In genomic region chr16:10836388-10836787, GRCm38 (mm10) we compare ENCODE assay signal across 28 mouse cellular contexts. TPM values are rescaled to one million over a fixed set of nuclear protein-coding genes. Genes with fewer than 3 reads are reported as not detected.
DNase-seq lines count a peak whose midpoint lies in the region; ATAC-seq and TF ChIP-seq lines count a peak whose summit lies in the region.
"Had no signal": no experiment of that assay in that cellular context is flagged by ENCODE, and none has a peak within 500 bp of the region (broad histone marks: within the 10 kb centered on the region; RNA-seq: fewer than 3 reads in every experiment).

No protein-coding gene starts in this region.

- WGBS in heart, embryonic 16.5 days, result 84% methylated on average over 3 of the region's 3 CpGs
- 95% methylated on average over 3 of the region's 3 CpGs for WGBS in heart, embryonic 10.5 days
- WGBS in liver, embryonic 15.5 days (ENCODE audit: insufficient replicate concordance), result 76% methylated on average over 3 of the region's 3 CpGs
- 6% methylated on average over 3 of the region's 3 CpGs for WGBS in thymus, adult 2 months

- H3K4me3 ChIP-seq in heart, embryonic 16.5 days (ENCODE audit: low read length), result no peak overlapping the region
- H3K4me3 ChIP-seq in heart, embryonic 10.5 days, result no peak overlapping the region
- H3K4me3 ChIP-seq in liver, embryonic 15.5 days (replicated peaks), result no peak overlapping the region
- H3K4me3 ChIP-seq in thymus, adult 2 months (ENCODE audit: control insufficient read depth, insufficient read depth, low read length), result no peak overlapping the region; the same call in 1 of the 2 replicates

- no peak for TF ChIP-seq POLR2A in thymus, adult 2 months (IDR thresholded peaks at IDR 0.05; ENCODE audit: control insufficient read depth, extremely low read depth, insufficient read depth, low read length, poor library complexity)

- H3K9ac ChIP-seq in heart, embryonic 16.5 days (ENCODE audit: low read length), result no peak overlapping the region
- H3K9ac ChIP-seq in liver, embryonic 15.5 days, result no peak overlapping the region
- H3K9ac ChIP-seq: embryonic facial prominence, embryonic 15.5 days; heart, embryonic 15.5 days; hindbrain, embryonic 15.5 days; lung, embryonic 15.5 days had no signal

- peak overlapping the region; percentile 95; the same call in 1 of the 2 replicates for H3K4me2 ChIP-seq in heart, embryonic 16.5 days (ENCODE audit: low read depth, low read length)
- 0 out of 2 replicates have a peak overlapping the region, but pooled peaks have one; percentile 99 for H3K4me2 ChIP-seq in liver, embryonic 15.5 days

- H3K27ac ChIP-seq in heart, embryonic 16.5 days (ENCODE audit: low read length), result no peak overlapping the region
- no peak overlapping the region for H3K27ac ChIP-seq in heart, embryonic 10.5 days
- H3K27ac ChIP-seq in liver, embryonic 15.5 days (replicated peaks), result no peak overlapping the region
- peak overlapping the region; percentile 96 for H3K27ac ChIP-seq in thymus, adult 2 months (ENCODE audit: control insufficient read depth, insufficient read depth, low read length)
- H3K27ac ChIP-seq: embryonic facial prominence, embryonic 15.5 days; heart, embryonic 15.5 days; hindbrain, embryonic 15.5 days; lung, embryonic 15.5 days; macrophage had no signal

- H3K36me3 ChIP-seq in heart, embryonic 16.5 days (ENCODE audit: control insufficient read depth, insufficient read depth), result no peaks in the 10 kb centered on the region
- 0 out of 2 replicates have a peak, but pooled peaks cover 2% of the 10 kb centered on the region for H3K36me3 ChIP-seq in heart, embryonic 10.5 days
- H3K36me3 ChIP-seq in liver, embryonic 15.5 days (replicated peaks), result peaks cover 5% of the 10 kb centered on the region; the same call in 1 of the 2 replicates
- H3K36me3 ChIP-seq in thymus, adult 2 months (ENCODE audit: control insufficient read depth, insufficient read depth, low read length), result no peaks in the 10 kb centered on the region
- H3K36me3 ChIP-seq: embryonic facial prominence, embryonic 15.5 days; heart, embryonic 15.5 days; hindbrain, embryonic 15.5 days; lung, embryonic 15.5 days had no signal

- DNase-seq in heart, embryonic 10.5 days (ENCODE audit: low spot score), result no peak
- no peak for DNase-seq in liver
- peak; percentile 68 for DNase-seq in thymus, adult 2 months
- DNase-seq in thymus, postnatal 36 days, result peak; percentile 66 to 81
- DNase-seq in layer of hippocampus, postnatal 25 days (ENCODE audit: extremely low spot score in 1 of 2, low spot score in 1 of 2), result no peak
- DNase-seq: adrenal gland, postnatal 36 days; B cell, adult 2 months; cerebellum, adult 18-20 months; cerebellum, postnatal 36 days; gastrocnemius, postnatal 10 days; heart, adult 18-20 months; layer of hippocampus, postnatal 36 days; midbrain, embryonic 14.5 days; right cerebral cortex, postnatal 25 days had no signal

- no peak for ATAC-seq in heart, embryonic 16.5 days (replicated peaks; ENCODE audit: extremely low read depth, insufficient read depth, low FRiP score)
- ATAC-seq in liver, embryonic 15.5 days (ENCODE audit: insufficient read depth), result no peak
- ATAC-seq: intestine, postnatal 0 days had no signal

- no peak for TF ChIP-seq CTCF in thymus, adult 2 months (IDR thresholded peaks at IDR 0.05; ENCODE audit: borderline replicate concordance, control insufficient read depth, extremely low read depth, insufficient read depth, low read length, poor library complexity)

- H3K9me3 ChIP-seq in heart, embryonic 16.5 days (replicated peaks; ENCODE audit: control insufficient read depth, low read length), result no peaks in the 10 kb centered on the region
- H3K9me3 ChIP-seq in heart, embryonic 10.5 days, result no peaks in the 10 kb centered on the region
- H3K9me3 ChIP-seq in liver, embryonic 15.5 days (replicated peaks), result no peaks in the 10 kb centered on the region
- H3K9me3 ChIP-seq: embryonic facial prominence, embryonic 15.5 days; heart, embryonic 15.5 days; hindbrain, embryonic 15.5 days; lung, embryonic 15.5 days had no signal

- no peaks in the 10 kb centered on the region for H3K27me3 ChIP-seq in heart, embryonic 16.5 days (ENCODE audit: control insufficient read depth, insufficient read depth, low read length)
- no peaks in the 10 kb centered on the region for H3K27me3 ChIP-seq in heart, embryonic 10.5 days (ENCODE audit: insufficient read depth, poor library complexity, severe bottlenecking)
- H3K27me3 ChIP-seq in liver, embryonic 15.5 days, result 0 out of 2 replicates have a peak, but pooled peaks cover 8% of the 10 kb centered on the region
- H3K27me3 ChIP-seq in thymus, adult 2 months (ENCODE audit: control insufficient read depth, insufficient read depth, low read length), result no peaks in the 10 kb centered on the region
- H3K27me3 ChIP-seq: embryonic facial prominence, embryonic 15.5 days; heart, embryonic 15.5 days; lung, embryonic 15.5 days had no signal

- H3K4me1 ChIP-seq in heart, embryonic 16.5 days (ENCODE audit: control insufficient read depth, insufficient read depth, low read length), result peaks cover 33% of the 10 kb centered on the region
- H3K4me1 ChIP-seq in heart, embryonic 10.5 days, result peaks cover 46% of the 10 kb centered on the region
- H3K4me1 ChIP-seq in liver, embryonic 15.5 days (replicated peaks), result peaks cover 52% of the 10 kb centered on the region
- H3K4me1 ChIP-seq in thymus, adult 2 months (replicated peaks; ENCODE audit: control insufficient read depth, insufficient read depth, low read length), result peaks cover 47% of the 10 kb centered on the region

RNA-seq across cellular contexts. Expression of gene Rmi2, which starts 1.5 kb away (rescaled TPM):
- polyA plus RNA-seq in heart, embryonic 16.5 days (2015; fragmentation: Nextera tagmentation; extraction: Ambion mirVana), result 2.8 and 3.0 TPM in 2 replicates
- polyA plus RNA-seq in heart, embryonic 10.5 days (2016; fragmentation: Nextera tagmentation; extraction: Ambion mirVana), result 3.7 and 4.1 TPM in 2 replicates
- 1.8 and 1.9 TPM in 2 replicates for polyA plus RNA-seq in liver, embryonic 15.5 days (2015; fragmentation: Nextera tagmentation; extraction: Ambion mirVana)
- polyA plus RNA-seq in thymus, adult 2 months (2012; rRNA removed), result 23.0 and 59.4 TPM in 2 replicates
- total RNA-seq in layer of hippocampus, postnatal 25 days (2021), result under 1 TPM; 0.17 to 0.28 TPM
- polyA plus RNA-seq: liver, adult 2 months had no signal

RNA-seq across cellular contexts. Expression of gene Gm11172, which starts 23.7 kb away (rescaled TPM):
- polyA plus RNA-seq in heart, embryonic 16.5 days (2015; fragmentation: Nextera tagmentation; extraction: Ambion mirVana), result not detected in 2 replicates
- not detected in 2 replicates for polyA plus RNA-seq in heart, embryonic 10.5 days (2016; fragmentation: Nextera tagmentation; extraction: Ambion mirVana)
- polyA plus RNA-seq in liver, embryonic 15.5 days (2015; fragmentation: Nextera tagmentation; extraction: Ambion mirVana), result not detected in 2 replicates
- polyA plus RNA-seq in thymus, adult 2 months (2012; rRNA removed), result not detected in 2 replicates
- not detected for total RNA-seq in layer of hippocampus, postnatal 25 days (2021)
- total RNA-seq: adrenal gland, postnatal 36 days; gastrocnemius, postnatal 10 days; heart, adult 18-20 months; layer of hippocampus, postnatal 36 days; left cerebral cortex, postnatal 14 days; liver, adult 2 months had no signal
- polyA plus RNA-seq: embryonic facial prominence, embryonic 15.5 days; frontal cortex, adult 2 months; heart, embryonic 15.5 days; hindbrain, embryonic 15.5 days; intestine, postnatal 0 days; kidney, embryonic 16.5 days; liver, adult 2 months; lung, embryonic 15.5 days; macrophage; midbrain, embryonic 14.5 days; spleen, adult 2 months; stomach, embryonic 14.5 days had no signal

RNA-seq across cellular contexts. Expression of gene Prm1, which starts 30.7 kb away (rescaled TPM):
- 0.36 and 0.58 TPM in 2 replicates for polyA plus RNA-seq in heart, embryonic 16.5 days (2015; fragmentation: Nextera tagmentation; extraction: Ambion mirVana)
- 0.36 TPM in 1 of 2 replicates, not detected in the other for polyA plus RNA-seq in heart, embryonic 10.5 days (2016; fragmentation: Nextera tagmentation; extraction: Ambion mirVana)
- not detected in 2 replicates for polyA plus RNA-seq in liver, embryonic 15.5 days (2015; fragmentation: Nextera tagmentation; extraction: Ambion mirVana)
- 0.96 and 6.1 TPM in 2 replicates for polyA plus RNA-seq in thymus, adult 2 months (2012; rRNA removed)
- not detected for total RNA-seq in layer of hippocampus, postnatal 25 days (2021)
- total RNA-seq: adrenal gland, postnatal 36 days; gastrocnemius, postnatal 10 days; heart, adult 18-20 months; layer of hippocampus, postnatal 36 days; left cerebral cortex, postnatal 14 days; liver, adult 2 months had no signal
- polyA plus RNA-seq: embryonic facial prominence, embryonic 15.5 days; frontal cortex, adult 2 months; intestine, postnatal 0 days; kidney, embryonic 16.5 days; liver, adult 2 months; macrophage; midbrain, embryonic 14.5 days; stomach, embryonic 14.5 days had no signal

RNA-seq across cellular contexts. Expression of gene Prm2, which starts 40.5 kb away (rescaled TPM):
- polyA plus RNA-seq in heart, embryonic 16.5 days (2015; fragmentation: Nextera tagmentation; extraction: Ambion mirVana), result not detected in 2 replicates
- polyA plus RNA-seq in heart, embryonic 10.5 days (2016; fragmentation: Nextera tagmentation; extraction: Ambion mirVana), result not detected in 2 replicates
- polyA plus RNA-seq in liver, embryonic 15.5 days (2015; fragmentation: Nextera tagmentation; extraction: Ambion mirVana), result not detected in 2 replicates
- polyA plus RNA-seq in thymus, adult 2 months (2012; rRNA removed), result 0.50 and 7.0 TPM in 2 replicates
- total RNA-seq in layer of hippocampus, postnatal 25 days (2021), result not detected
- total RNA-seq: adrenal gland, postnatal 36 days; gastrocnemius, postnatal 10 days; heart, adult 18-20 months; layer of hippocampus, postnatal 36 days; left cerebral cortex, postnatal 14 days; liver, adult 2 months had no signal
- polyA plus RNA-seq: embryonic facial prominence, embryonic 15.5 days; frontal cortex, adult 2 months; heart, embryonic 15.5 days; hindbrain, embryonic 15.5 days; intestine, postnatal 0 days; kidney, embryonic 16.5 days; liver, adult 2 months; lung, embryonic 15.5 days; macrophage; midbrain, embryonic 14.5 days; spleen, adult 2 months; stomach, embryonic 14.5 days had no signal

RNA-seq across cellular contexts. Expression of gene Prm3, which starts 45.7 kb away (rescaled TPM):
- not detected in 2 replicates for polyA plus RNA-seq in heart, embryonic 16.5 days (2015; fragmentation: Nextera tagmentation; extraction: Ambion mirVana)
- polyA plus RNA-seq in heart, embryonic 10.5 days (2016; fragmentation: Nextera tagmentation; extraction: Ambion mirVana), result not detected in 2 replicates
- polyA plus RNA-seq in liver, embryonic 15.5 days (2015; fragmentation: Nextera tagmentation; extraction: Ambion mirVana), result not detected in 2 replicates
- polyA plus RNA-seq in thymus, adult 2 months (2012; rRNA removed), result not detected in 2 replicates
- total RNA-seq in layer of hippocampus, postnatal 25 days (2021), result not detected
- total RNA-seq: adrenal gland, postnatal 36 days; gastrocnemius, postnatal 10 days; heart, adult 18-20 months; layer of hippocampus, postnatal 36 days; left cerebral cortex, postnatal 14 days; liver, adult 2 months had no signal
- polyA plus RNA-seq: embryonic facial prominence, embryonic 15.5 days; frontal cortex, adult 2 months; heart, embryonic 15.5 days; hindbrain, embryonic 15.5 days; intestine, postnatal 0 days; kidney, embryonic 16.5 days; liver, adult 2 months; lung, embryonic 15.5 days; macrophage; midbrain, embryonic 14.5 days; spleen, adult 2 months; stomach, embryonic 14.5 days had no signal

Comparison
In these comparisons a context has a peak if more than half of its experiments do, and no peak if none do; other contexts are left out.
1. DNase-seq: peak in thymus, adult 2 months (single experiment) and thymus, postnatal 36 days (2 of 2); none in heart, embryonic 10.5 days (single experiment), liver (single experiment) and layer of hippocampus, postnatal 25 days (0 of 2).